Mouse (Mus musculus) liver, embryonic 12.5 days (tissue): Measurements from ENCODE around the gene Aldh4a1. TPM values are rescaled to one million over a fixed set of nuclear protein-coding genes. Genes with fewer than 3 reads are reported as not detected.

ENCODE experiments used
- ATAC-seq: fragments of 200-750 bp; cut with Nextera tagmentation; 2 replicates; pipeline ENCODE4 v1.8.0; 2017; ENCODE audit warnings: moderate number of reproducible peaks, mild to moderate bottlenecking, moderate library complexity
- H3K27ac ChIP-seq: fragments of 300-500 bp; sonication (generic); 2 replicates; pipeline ENCODE4 v1.5.1; 2016; ENCODE audit warnings: mild to moderate bottlenecking
- H3K27me3 ChIP-seq: fragments of 300-500 bp; sonication (generic); replicated peaks from 2 replicates; pipeline ENCODE4 v1.6.1; 2016; ENCODE audit warnings: mild to moderate bottlenecking, moderate library complexity
- H3K36me3 ChIP-seq: fragments of 300-500 bp; sonication (generic); 2 replicates; pipeline ENCODE4 v1.6.1; 2016; ENCODE audit warnings: mild to moderate bottlenecking, moderate library complexity
- H3K4me1 ChIP-seq: fragments of 300-500 bp; sonication (generic); 2 replicates; pipeline ENCODE4 v1.6.1; 2016
- H3K4me2 ChIP-seq: fragments of 300-500 bp; sonication (generic); 2 replicates; pipeline ENCODE4 v1.6.1; 2016; ENCODE audit warnings: mild to moderate bottlenecking, moderate library complexity
- H3K4me3 ChIP-seq: fragments of 300-500 bp; sonication (generic); 2 replicates; pipeline ENCODE4 v1.5.1; 2016; ENCODE audit warnings: mild to moderate bottlenecking, moderate library complexity
- H3K9ac ChIP-seq: fragments of 300-500 bp; sonication (generic); 2 replicates; pipeline ENCODE4 v1.6.1; 2016; ENCODE audit warnings: mild to moderate bottlenecking, moderate library complexity
- H3K9me3 ChIP-seq: fragments of 300-500 bp; sonication (generic); replicated peaks from 2 replicates; pipeline ENCODE4 v1.6.1; 2016; ENCODE audit warnings: mild to moderate bottlenecking, moderate library complexity
- whole genome bisulfite sequencing: fragments of 180-500 bp; shearing (Covaris S2); methylation state at CpG from one replicate; pipeline ENCODE4 v1.1.7; 2016; ENCODE audit not compliant: insufficient replicate concordance; 5-methylcytosine and 5-hydroxymethylcytosine counted together
- polyA plus RNA-seq: library from polyadenylated mRNA; unstranded; fragments of >200 nt; fragmentation: Nextera tagmentation; extraction: Ambion mirVana; gene quantifications from 2 replicates; pipeline ENCODE4 v1.2.1, GENCODE M21; 2016

Gene Aldh4a1
- polyA plus RNA-seq, 1 experiment from 2014 or later, result 52.0 TPM

GRCm38 (mm10) chr4:139650086-139650743, 27.5 kb downstream of the Aldh4a1 start:
- no peak for ATAC-seq
- peaks cover 30% of the 10 kb centered on the region for H3K36me3 ChIP-seq
- 66% methylated on average over 15 of the region's 15 CpGs for WGBS
- no peak overlapping the region for H3K4me2 ChIP-seq
- no peaks in the 10 kb centered on the region; the same call in 1 of the 2 replicates for H3K27me3 ChIP-seq
- H3K4me3 ChIP-seq, result no peak overlapping the region
- no peak overlapping the region for H3K27ac ChIP-seq
- no peak overlapping the region for H3K9ac ChIP-seq
- no peaks in the 10 kb centered on the region for H3K9me3 ChIP-seq
- H3K4me1 ChIP-seq, result no peaks in the 10 kb centered on the region

DNA sequence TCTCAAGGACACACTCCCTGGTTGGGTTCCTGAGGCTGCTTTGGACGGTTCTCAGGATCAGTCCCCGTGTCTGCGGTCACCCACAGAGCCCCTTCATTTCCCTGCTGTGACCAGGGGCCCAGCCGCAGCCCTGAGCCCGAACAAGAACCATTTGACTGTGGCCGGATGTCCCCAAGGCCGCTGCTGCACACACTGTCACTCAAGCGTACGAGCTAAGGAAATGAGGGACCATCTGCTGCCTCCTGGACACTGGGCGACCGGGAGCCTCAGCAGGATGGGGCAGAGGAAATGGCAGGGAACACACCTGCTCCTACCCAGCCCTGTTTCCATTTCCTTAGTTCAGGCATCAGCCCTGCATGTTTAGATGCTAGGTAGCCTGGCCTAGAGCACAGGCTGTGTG, 28.2 kb downstream of the Aldh4a1 start:
- ATAC-seq, result no peak

DNA sequence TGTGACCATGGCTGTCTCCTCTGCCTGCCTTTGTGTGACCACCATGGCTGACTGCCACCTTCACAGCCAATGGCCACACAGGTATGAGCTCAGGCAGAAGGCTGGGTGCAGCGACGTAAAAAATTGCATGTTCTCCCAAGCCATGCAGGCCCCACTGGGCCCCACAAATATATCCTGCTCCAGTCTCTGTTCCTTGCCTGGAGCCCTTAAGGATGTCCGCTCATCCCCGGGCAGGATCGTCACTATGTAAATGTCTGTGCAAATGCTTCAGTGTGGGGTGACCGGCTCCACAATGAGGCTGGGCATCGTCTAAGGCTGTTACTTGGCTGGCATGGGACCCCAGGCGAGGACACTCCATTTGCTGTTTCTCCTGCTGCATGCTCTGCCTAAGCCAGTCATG, 30.6 kb downstream of the Aldh4a1 start, which contains the start of gene Tas1r2:
TSS of gene Tas1r2 (plus strand) at position 301 of the 400 bp plus-strand sequence.
- Histone ChIP-seq H3K27me3 (no peaks in the 10 kb centered on the region; the same call in 1 of the 2 replicates), H3K9ac (no peak within 1 kb of the TSS), H3K4me1 (no peaks in the 10 kb centered on the region), H3K4me2 (no peak within 1 kb of the TSS), H3K4me3 (no peak within 1 kb of the TSS), H3K27ac (no peak within 1 kb of the TSS), H3K9me3 (peaks cover 4% of the 10 kb centered on the region; the same call in 1 of the 2 replicates), H3K36me3 (peaks cover 8% of the 10 kb centered on the region)
- no peak for ATAC-seq
- 70% methylated on average over 8 of the region's 8 CpGs for WGBS

More for the DNA sequence above, 28.2 kb downstream of the Aldh4a1 start:
- H3K4me2 ChIP-seq, result no peak overlapping the region
- no peak overlapping the region for H3K9ac ChIP-seq
- 54% methylated on average over 11 of the region's 11 CpGs for WGBS
- H3K4me1 ChIP-seq, result no peaks in the 10 kb centered on the region
- no peak overlapping the region for H3K4me3 ChIP-seq
- H3K36me3 ChIP-seq, result peaks cover 23% of the 10 kb centered on the region
- H3K9me3 ChIP-seq, result no peaks in the 10 kb centered on the region
- H3K27me3 ChIP-seq, result no peaks in the 10 kb centered on the region; the same call in 1 of the 2 replicates
- no peak overlapping the region for H3K27ac ChIP-seq

DNA sequence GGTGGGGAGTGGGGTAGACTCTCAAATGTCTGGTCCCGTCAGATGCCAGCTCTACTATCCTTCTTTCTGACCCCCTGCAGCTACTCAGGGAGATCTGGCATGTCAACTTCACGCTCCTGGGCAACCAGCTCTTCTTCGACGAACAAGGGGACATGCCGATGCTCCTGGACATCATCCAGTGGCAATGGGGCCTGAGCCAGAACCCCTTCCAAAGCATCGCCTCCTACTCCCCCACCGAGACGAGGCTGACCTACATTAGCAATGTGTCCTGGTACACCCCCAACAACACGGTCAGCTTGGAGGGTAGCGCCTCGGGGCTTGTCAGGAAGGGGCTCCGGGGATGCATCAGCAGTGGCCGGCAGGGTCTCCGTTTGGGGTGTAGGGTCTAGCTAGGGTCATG, 39.2 kb downstream of the Aldh4a1 start:
- Histone ChIP-seq H3K27me3 (no peaks in the 10 kb centered on the region), H3K4me3 (no peak overlapping the region), H3K4me2 (no peak overlapping the region), H3K9me3 (peaks cover 10% of the 10 kb centered on the region; the same call in 1 of the 2 replicates), H3K9ac (no peak overlapping the region), H3K36me3 (no peaks in the 10 kb centered on the region), H3K27ac (no peak overlapping the region), H3K4me1 (no peaks in the 10 kb centered on the region)
- no peak for ATAC-seq
- WGBS, result 79% methylated on average over 14 of the region's 14 CpGs

DNA sequence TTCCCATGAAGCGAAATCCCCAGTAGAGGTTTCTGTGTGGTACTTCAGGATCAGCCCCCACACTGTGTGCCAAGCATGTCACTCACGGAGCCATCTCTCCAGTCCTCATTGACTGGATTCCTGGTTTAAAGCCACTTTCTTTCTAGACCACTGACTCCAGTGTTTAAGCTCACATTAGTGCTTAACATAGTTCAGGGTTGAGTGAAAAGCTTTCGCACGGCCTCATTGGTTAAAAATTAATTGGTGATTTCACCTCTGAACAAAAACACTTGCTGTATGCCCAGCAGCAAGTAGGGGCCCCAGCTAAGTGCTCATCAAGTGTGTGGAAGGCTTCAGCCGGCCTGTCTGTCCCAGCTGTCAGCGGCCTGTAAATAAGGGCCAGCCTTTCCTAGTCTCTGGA, 45.0 kb downstream of the Aldh4a1 start:
- H3K36me3 ChIP-seq, result no peaks in the 10 kb centered on the region
- H3K27me3 ChIP-seq, result no peaks in the 10 kb centered on the region
- 65% methylated on average over 6 of the region's 6 CpGs for WGBS
- no peaks in the 10 kb centered on the region for H3K4me1 ChIP-seq
- ATAC-seq, result no peak
- H3K9me3 ChIP-seq, result 0 out of 2 replicates have a peak, but pooled peaks cover 3% of the 10 kb centered on the region
- no peak overlapping the region for H3K9ac ChIP-seq
- H3K4me3 ChIP-seq, result no peak overlapping the region
- no peak overlapping the region for H3K27ac ChIP-seq
- no peak overlapping the region for H3K4me2 ChIP-seq

GRCm38 (mm10) chr4:139669847-139670246, 47.2 kb downstream of the Aldh4a1 start:
- WGBS, result 12% methylated on average over 6 of the region's 6 CpGs
- Histone ChIP-seq H3K4me3 (no peak overlapping the region), H3K27me3 (no peaks in the 10 kb centered on the region; the same call in 1 of the 2 replicates), H3K9me3 (0 out of 2 replicates have a peak, but pooled peaks cover 3% of the 10 kb centered on the region), H3K9ac (no peak overlapping the region), H3K4me1 (no peaks in the 10 kb centered on the region), H3K36me3 (no peaks in the 10 kb centered on the region), H3K4me2 (no peak overlapping the region), H3K27ac (no peak overlapping the region)
- ATAC-seq, result no peak

GRCm38 (mm10) chr4:139675696-139676095, 53.0 kb downstream of the Aldh4a1 start:
- 47% methylated on average over 9 of the region's 9 CpGs for WGBS
- Histone ChIP-seq H3K36me3 (no peaks in the 10 kb centered on the region), H3K4me2 (no peak overlapping the region), H3K27ac (no peak overlapping the region), H3K27me3 (no peaks in the 10 kb centered on the region; the same call in none of the 2 replicates), H3K9me3 (0 out of 2 replicates have a peak, but pooled peaks cover 3% of the 10 kb centered on the region), H3K4me3 (no peak overlapping the region), H3K4me1 (no peaks in the 10 kb centered on the region), H3K9ac (no peak overlapping the region)
- no peak for ATAC-seq

GRCm38 (mm10) chr4:139683728-139684638, 61.3 kb downstream of the Aldh4a1 start:
- H3K4me1 ChIP-seq, result no peaks in the 10 kb centered on the region
- peaks cover 20% of the 10 kb centered on the region for H3K9me3 ChIP-seq
- no peak overlapping the region for H3K4me3 ChIP-seq
- no peak overlapping the region for H3K27ac ChIP-seq
- 65% methylated on average over 22 of the region's 22 CpGs for WGBS
- H3K36me3 ChIP-seq, result no peaks in the 10 kb centered on the region
- no peak; the same call in 1 of the 2 replicates for ATAC-seq
- H3K27me3 ChIP-seq, result no peaks in the 10 kb centered on the region
- no peak overlapping the region for H3K4me2 ChIP-seq
- no peak overlapping the region for H3K9ac ChIP-seq

- H3K9ac ChIP-seq, result no peak overlapping the region
- peaks cover 20% of the 10 kb centered on the region for H3K9me3 ChIP-seq
- no peaks in the 10 kb centered on the region for H3K4me1 ChIP-seq
- no peak overlapping the region for H3K4me2 ChIP-seq
- no peak overlapping the region for H3K4me3 ChIP-seq
- H3K36me3 ChIP-seq, result no peaks in the 10 kb centered on the region
- no peak for ATAC-seq
- H3K27me3 ChIP-seq, result no peaks in the 10 kb centered on the region
- no peak overlapping the region for H3K27ac ChIP-seq
- WGBS, result 10% methylated on average over 3 of the region's 3 CpGs
Observed at GRCm38 (mm10) chr4:139684639-139685017, 62.0 kb downstream of the Aldh4a1 start.

- 57% methylated on average over 9 of the region's 9 CpGs for WGBS
- no peak for ATAC-seq
- no peaks in the 10 kb centered on the region for H3K36me3 ChIP-seq
- H3K27me3 ChIP-seq, result peaks cover 4% of the 10 kb centered on the region; the same call in 1 of the 2 replicates
- no peaks in the 10 kb centered on the region for H3K4me1 ChIP-seq
- H3K4me3 ChIP-seq, result no peak overlapping the region
- no peak overlapping the region for H3K4me2 ChIP-seq
- H3K9me3 ChIP-seq, result no peaks in the 10 kb centered on the region
- no peak overlapping the region for H3K27ac ChIP-seq
- H3K9ac ChIP-seq, result no peak overlapping the region
Observed at GRCm38 (mm10) chr4:139688058-139688457, 65.4 kb downstream of the Aldh4a1 start.

DNA sequence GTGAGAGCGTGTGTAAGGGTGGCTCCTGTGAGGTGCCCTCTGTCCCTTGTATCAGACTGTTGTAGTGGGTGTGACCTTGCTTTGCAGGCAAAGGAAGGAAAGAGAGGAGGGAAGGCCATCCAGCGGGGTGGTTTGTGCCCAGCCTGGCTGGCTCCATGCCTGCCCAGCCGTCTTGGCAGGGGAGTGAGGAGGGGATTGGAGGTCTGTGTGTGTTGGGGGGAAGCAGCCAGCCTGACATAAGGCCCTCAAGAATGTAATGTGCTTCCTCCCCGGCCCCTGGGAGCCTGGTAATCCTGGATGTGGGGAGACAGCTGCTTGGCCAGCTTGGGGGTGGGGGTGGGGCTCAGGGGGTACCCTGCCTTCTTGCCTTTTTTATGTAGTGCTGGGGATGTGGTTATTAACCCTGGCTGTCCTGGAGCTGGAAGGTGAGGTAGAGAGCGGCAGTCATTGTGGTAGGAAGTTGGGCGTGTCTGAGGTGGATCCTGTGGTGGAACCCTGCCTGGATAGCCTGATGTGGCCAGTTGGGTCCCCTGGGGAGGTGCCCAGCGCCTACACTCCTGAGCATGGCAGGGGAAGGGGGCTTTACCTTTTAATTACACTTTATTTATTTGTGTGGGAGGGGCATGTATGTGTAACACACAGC, 67.1 kb downstream of the Aldh4a1 start:
- no peak for ATAC-seq
- 29% methylated on average over 7 of the region's 7 CpGs for WGBS
- H3K4me3 ChIP-seq, result no peak overlapping the region
- no peak overlapping the region for H3K4me2 ChIP-seq
- H3K9ac ChIP-seq, result no peak overlapping the region
- H3K9me3 ChIP-seq, result no peaks in the 10 kb centered on the region
- no peak overlapping the region for H3K27ac ChIP-seq
- H3K4me1 ChIP-seq, result no peaks in the 10 kb centered on the region
- peaks cover 11% of the 10 kb centered on the region; the same call in 1 of the 2 replicates for H3K27me3 ChIP-seq
- no peaks in the 10 kb centered on the region for H3K36me3 ChIP-seq
